Mouse (Mus musculus): ENCODE measurements around the gene Cfap100.

GRCm38 (mm10) chr6:90452603-90453002, 24.0 kb upstream of the Cfap100 start:
- TF ChIP-seq ZNF384 (IDR thresholded peaks at IDR 0.05; ENCODE audit: low read depth, low read length) (no peak), HCFC1 (IDR thresholded peaks at IDR 0.05; ENCODE audit: borderline replicate concordance, insufficient read depth, low read length) (no peak), ZC3H11A (IDR thresholded peaks at IDR 0.05; ENCODE audit: borderline replicate concordance, low read depth, low read length) (no peak)

Data from ES-E14 (cell line).